Mouse (Mus musculus) MEL-GATA-1-ER (cell line): ENCODE data around the gene D5Ertd577e.
"Not testable (repeated sequence)": the region's sequence is repeated elsewhere in the genome, so short reads cannot be mapped to it uniquely, and the experiment has no call there.

Experiments used
- DNase-seq: peaks from one replicate; pipeline ENCODE4 v3.0.0-alpha.2; 2012; ENCODE audit warnings: low read depth; ENCODE audit errors: extremely low read depth

Gene D5Ertd577e

GRCm38 (mm10) chr5:95456506-95456905, at the start of gene D5Ertd577e:
D5Ertd577e (plus strand) TSS chr5:95456806.
- DNase-seq = not testable (repeated sequence)

DNA sequence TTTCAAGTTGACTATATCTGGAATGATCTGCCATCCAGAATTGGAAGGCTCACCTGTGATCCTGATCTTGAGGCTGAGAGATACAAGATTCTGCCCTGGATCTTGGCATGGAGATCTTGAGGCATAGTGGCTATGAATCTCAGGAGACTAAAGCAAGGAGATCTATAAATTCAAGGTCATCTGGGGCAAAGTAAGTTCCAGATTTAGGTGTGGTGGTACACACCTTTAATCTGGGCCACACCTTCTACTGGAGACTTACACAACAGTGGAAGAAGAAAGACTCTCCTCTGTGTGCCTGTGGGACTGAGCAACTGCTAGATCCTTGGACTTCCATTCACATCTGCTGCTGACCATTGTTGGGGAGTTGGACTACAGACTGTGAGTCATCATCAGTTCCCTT, 53.9 kb downstream of the D5Ertd577e start, which contains the start of gene Gm3286:
Gm3286 (plus strand) TSS at position 301 of the 400 bp plus-strand sequence.
- not testable (repeated sequence) for DNase-seq
